Mouse (Mus musculus): ENCODE results near the gene Gcnt2. TPM values are rescaled to one million over a fixed set of nuclear protein-coding genes. Genes with fewer than 3 reads are reported as not detected.
"Not testable (repeated sequence)": the region's sequence is repeated elsewhere in the genome, so short reads cannot be mapped to it uniquely, and the experiment has no call there.

Gcnt2 gene
- total RNA-seq, 2 experiments from 2014 or later = 16.7 to 17.7 TPM

- no peak for DNase-seq
Observed at GRCm38 (mm10) chr13:40874021-40874420, 14.5 kb downstream of the Gcnt2 start.

- no peak for DNase-seq
Observed at GRCm38 (mm10) chr13:40875415-40875814, 15.9 kb downstream of the Gcnt2 start.

- no peak for DNase-seq
Observed at GRCm38 (mm10) chr13:40877589-40877988, 18.0 kb downstream of the Gcnt2 start.

- no peak for DNase-seq
Observed at GRCm38 (mm10) chr13:40880557-40880956, 21.0 kb downstream of the Gcnt2 start.

- DNase-seq = no peak
Observed at GRCm38 (mm10) chr13:40882606-40883005, 23.1 kb downstream of the Gcnt2 start.

GRCm38 (mm10) chr13:40883903-40884302 lies 24.3 kb downstream of the Gcnt2 start:
- no peak for DNase-seq

- no peak for DNase-seq
Observed at GRCm38 (mm10) chr13:40884878-40885277, 25.3 kb downstream of the Gcnt2 start.

GRCm38 (mm10) chr13:40885935-40886642 lies 26.5 kb downstream of the Gcnt2 start:
- no peak for DNase-seq

- peak; percentile 20 to 22 for DNase-seq
Observed at GRCm38 (mm10) chr13:40886643-40887381, 27.3 kb downstream of the Gcnt2 start.

- DNase-seq = peak; percentile 35 to 49
Observed at GRCm38 (mm10) chr13:40890595-40890994, 31.0 kb downstream of the Gcnt2 start.

GRCm38 (mm10) chr13:40891369-40891768 lies 31.8 kb downstream of the Gcnt2 start:
- DNase-seq = not testable (repeated sequence)

- no peak for DNase-seq
Observed at GRCm38 (mm10) chr13:40892043-40892442, 32.5 kb downstream of the Gcnt2 start.

GRCm38 (mm10) chr13:40892547-40892946 lies 33.0 kb downstream of the Gcnt2 start:
- no peak for DNase-seq

- DNase-seq = no peak
Observed at GRCm38 (mm10) chr13:40893573-40893972, 34.0 kb downstream of the Gcnt2 start.

- not testable (repeated sequence) for DNase-seq
Observed at GRCm38 (mm10) chr13:40898049-40898690, 38.6 kb downstream of the Gcnt2 start.

GRCm38 (mm10) chr13:40898698-40899097 lies 39.1 kb downstream of the Gcnt2 start:
- no peak for DNase-seq

- peak; percentile 10 to 20 for DNase-seq
Observed at GRCm38 (mm10) chr13:40899349-40899993, 39.9 kb downstream of the Gcnt2 start.

GRCm38 (mm10) chr13:40899994-40900970 lies 40.7 kb downstream of the Gcnt2 start:
- no peak for DNase-seq

- DNase-seq = no peak
Observed at GRCm38 (mm10) chr13:40901263-40901662, 41.7 kb downstream of the Gcnt2 start.

- no peak for DNase-seq
Observed at GRCm38 (mm10) chr13:40901831-40902459, 42.4 kb downstream of the Gcnt2 start.

GRCm38 (mm10) chr13:40904080-40904479 lies 44.5 kb downstream of the Gcnt2 start:
- DNase-seq = no peak

Data from layer of hippocampus, postnatal 36 days (tissue).